Mouse (Mus musculus): ENCODE results near the gene Mrto4.

GRCm38 (mm10) chr4:139357211-139357610 lies 4.8 kb upstream of the Mrto4 start:
- TF ChIP-seq MAFK (IDR thresholded peaks at IDR 0.05; ENCODE audit: insufficient read depth, low read depth, low read length): no peak
- no peak for TF ChIP-seq ZC3H11A (IDR thresholded peaks at IDR 0.05; ENCODE audit: borderline replicate concordance, low read depth, low read length)
- no peak for TF ChIP-seq ZNF384 (IDR thresholded peaks at IDR 0.05; ENCODE audit: low read depth, low read length)
- no peak for TF ChIP-seq CHD2 (IDR thresholded peaks at IDR 0.05; ENCODE audit: low read depth, low read length)

All from ES-E14 (cell line).